Mouse (Mus musculus) embryonic stem cell, embryonic (primary cell): ENCODE results near the gene Ephb6.

Experiments
- CTCF ChIA-PET, 4 experiments: fragments of 300-600 bp in 2 of 4; fragments of 350-600 bp in 2 of 4; sonication (Branson Sonifier 250); formaldehyde crosslinking; loops; one replicate each; lab custom pipeline; 2022; ENCODE audit warnings: inconsistent platforms in 2 of 4; lab: Charles Lee
- POLR2A ChIA-PET, 4 experiments: fragments of 300-600 bp in 2 of 4; fragments of 350-600 bp in 2 of 4; sonication (Branson Sonifier 250); formaldehyde crosslinking; loops; one replicate each; lab custom pipeline; 2022; ENCODE audit warnings: antibody characterized with exemption in 4 of 4, inconsistent platforms in 1 of 4; lab: Charles Lee

Ephb6 gene

DNA sequence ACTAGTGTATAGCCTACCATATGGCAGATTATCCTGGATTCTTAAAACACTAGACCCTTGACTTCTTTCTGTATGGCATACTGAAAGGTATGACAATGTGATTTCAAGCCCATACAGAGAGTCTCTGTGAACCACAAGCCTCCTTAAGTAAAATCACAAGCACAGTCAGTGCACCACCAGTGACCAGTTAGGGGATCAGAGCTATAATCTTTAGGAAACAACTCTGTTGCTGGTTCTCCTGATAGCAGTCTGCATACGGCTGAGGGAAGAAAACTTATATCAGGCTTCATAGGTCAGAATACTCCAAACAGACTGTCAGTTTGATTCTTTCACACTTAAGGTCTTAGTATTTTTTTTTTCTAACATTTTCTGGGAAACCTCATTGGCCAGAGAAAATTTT, 53.2 kb downstream of the Ephb6 start:
- ChIA-PET CTCF (no interaction called here), POLR2A (no interaction called here)

- CTCF ChIA-PET = interaction anchor here in 3 of 4 experiments (0.6 to 1.0 kb wide), 4 partner anchors 33 to 782 kb away, joined by 3 read pairs; no protein-coding TSS in a partner anchor
- POLR2A ChIA-PET = interaction anchor here in 1 of 4 experiments (0.9 kb wide), 1 partner anchor 57 kb away, joined by 5 read pairs; the partner anchor contains the start of gene Ephb6
Measured at GRCm38 (mm10) chr6:41662320-41662719, 57.0 kb downstream of the Ephb6 start.
